ENCODE assay signal across 9 mouse cellular contexts in the genomic region with DNA sequence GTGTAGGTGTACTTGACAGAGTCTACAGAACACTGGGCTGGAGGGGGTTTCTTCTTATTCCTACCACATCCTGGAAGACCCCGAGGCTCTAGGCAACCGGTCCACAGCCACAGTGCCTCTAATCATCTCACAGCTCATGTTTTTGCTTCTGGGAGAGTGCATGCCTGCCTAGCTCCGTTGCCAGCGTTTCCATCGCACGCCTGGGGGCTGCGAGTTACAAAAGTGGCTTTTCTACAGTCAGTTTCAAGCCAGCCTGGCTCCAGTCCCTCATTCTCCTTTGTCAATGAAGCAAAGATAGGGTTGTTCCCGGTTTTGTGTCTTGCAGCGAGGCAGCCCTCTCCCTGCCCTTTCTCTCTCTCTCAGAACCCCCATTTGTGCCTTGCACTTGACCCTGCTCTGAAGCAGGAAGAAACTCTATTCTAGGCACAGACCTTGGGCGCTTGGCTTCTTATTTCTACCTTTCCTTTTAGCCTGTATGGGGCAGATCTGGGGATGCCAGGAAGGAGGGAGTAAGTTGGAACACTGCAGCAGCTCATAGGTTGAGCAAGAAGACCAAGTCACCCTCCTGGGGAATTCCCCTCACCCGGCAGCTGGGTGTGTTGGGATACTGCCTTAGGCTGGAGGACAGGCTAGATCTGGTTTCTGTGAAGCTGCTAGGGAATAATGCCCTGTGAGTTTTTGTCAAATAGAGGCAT. TPM values are rescaled to one million over a fixed set of nuclear protein-coding genes. Genes with fewer than 3 reads are reported as not detected.
DNase-seq lines count a peak whose midpoint lies in the region; ATAC-seq lines count a peak whose summit lies in the region.
"Had no signal": no experiment of that assay in that cellular context is flagged by ENCODE, and none has a peak within 500 bp of the region (broad histone marks: within the 10 kb centered on the region; RNA-seq: fewer than 3 reads in every experiment).

No protein-coding gene starts in this region.

- no peaks in the 10 kb centered on the region for H3K27me3 ChIP-seq in forebrain, embryonic 14.5 days (replicated peaks; ENCODE audit: control insufficient read depth, insufficient read depth, low read length)
- no peaks in the 10 kb centered on the region for H3K27me3 ChIP-seq in forebrain, embryonic 15.5 days
- H3K27me3 ChIP-seq in neural tube, embryonic 13.5 days, result no peaks in the 10 kb centered on the region
- no peaks in the 10 kb centered on the region for H3K27me3 ChIP-seq in neural tube, embryonic 15.5 days (replicated peaks)
- H3K27me3 ChIP-seq in heart, embryonic 15.5 days, result no peaks in the 10 kb centered on the region
- no peaks in the 10 kb centered on the region for H3K27me3 ChIP-seq in stomach, embryonic 15.5 days (replicated peaks)

- 43% methylated on average over 11 of the region's 11 CpGs for WGBS in forebrain, embryonic 14.5 days
- WGBS in forebrain, embryonic 15.5 days, result 49% methylated on average over 11 of the region's 11 CpGs
- 53% methylated on average over 11 of the region's 11 CpGs for WGBS in neural tube, embryonic 13.5 days
- WGBS in neural tube, embryonic 15.5 days, result 50% methylated on average over 11 of the region's 11 CpGs
- whole genome bisulfite sequencing in heart, embryonic 15.5 days, result 46% methylated on average over 11 of the region's 11 CpGs
- WGBS in stomach, embryonic 15.5 days, result 61% methylated on average over 11 of the region's 11 CpGs

- H3K9ac ChIP-seq in forebrain, embryonic 14.5 days (ENCODE audit: low read length), result no peak overlapping the region
- H3K9ac ChIP-seq in forebrain, embryonic 15.5 days (replicated peaks), result no peak overlapping the region
- H3K9ac ChIP-seq in neural tube, embryonic 13.5 days, result no peak overlapping the region
- H3K9ac ChIP-seq in neural tube, embryonic 15.5 days (replicated peaks), result no peak overlapping the region
- H3K9ac ChIP-seq in heart, embryonic 15.5 days, result no peak overlapping the region
- H3K9ac ChIP-seq in stomach, embryonic 15.5 days, result no peak overlapping the region

- H3K4me1 ChIP-seq in forebrain, embryonic 14.5 days (ENCODE audit: control insufficient read depth, insufficient read depth, low read length), result 0 out of 2 replicates have a peak, but pooled peaks cover 2% of the 10 kb centered on the region
- H3K4me1 ChIP-seq in forebrain, embryonic 15.5 days, result no peaks in the 10 kb centered on the region
- H3K4me1 ChIP-seq in neural tube, embryonic 13.5 days (replicated peaks), result peaks cover 8% of the 10 kb centered on the region; the same call in 1 of the 2 replicates
- H3K4me1 ChIP-seq in neural tube, embryonic 15.5 days, result peaks cover 6% of the 10 kb centered on the region
- peaks cover 9% of the 10 kb centered on the region; the same call in 1 of the 2 replicates for H3K4me1 ChIP-seq in heart, embryonic 15.5 days (replicated peaks)
- peaks cover 9% of the 10 kb centered on the region for H3K4me1 ChIP-seq in stomach, embryonic 15.5 days

- H3K36me3 ChIP-seq in forebrain, embryonic 14.5 days (ENCODE audit: control insufficient read depth, insufficient read depth, low read length), result no peaks in the 10 kb centered on the region
- H3K36me3 ChIP-seq in forebrain, embryonic 15.5 days, result no peaks in the 10 kb centered on the region
- H3K36me3 ChIP-seq in neural tube, embryonic 13.5 days, result no peaks in the 10 kb centered on the region
- no peaks in the 10 kb centered on the region for H3K36me3 ChIP-seq in neural tube, embryonic 15.5 days
- H3K36me3 ChIP-seq in heart, embryonic 15.5 days, result no peaks in the 10 kb centered on the region
- H3K36me3 ChIP-seq in stomach, embryonic 15.5 days, result no peaks in the 10 kb centered on the region

- H3K4me2 ChIP-seq in forebrain, embryonic 14.5 days (ENCODE audit: low read length), result no peak overlapping the region
- no peak overlapping the region for H3K4me2 ChIP-seq in forebrain, embryonic 15.5 days (replicated peaks)
- H3K4me2 ChIP-seq in neural tube, embryonic 13.5 days, result no peak overlapping the region
- no peak overlapping the region for H3K4me2 ChIP-seq in neural tube, embryonic 15.5 days
- no peak overlapping the region for H3K4me2 ChIP-seq in heart, embryonic 15.5 days
- H3K4me2 ChIP-seq in stomach, embryonic 15.5 days, result no peak overlapping the region

- peak; percentile 24 for DNase-seq in forebrain, embryonic 14.5 days (ENCODE audit: low spot score)
- DNase-seq in gastrocnemius, postnatal 4 days (ENCODE audit: low spot score in 2 of 2), result no peak
- DNase-seq: thymus, adult 18-20 months had no signal

- H3K27ac ChIP-seq in forebrain, embryonic 14.5 days (ENCODE audit: low read depth, low read length), result no peak overlapping the region
- H3K27ac ChIP-seq in forebrain, embryonic 15.5 days (replicated peaks), result no peak overlapping the region
- no peak overlapping the region for H3K27ac ChIP-seq in neural tube, embryonic 13.5 days (replicated peaks)
- H3K27ac ChIP-seq in neural tube, embryonic 15.5 days (replicated peaks), result no peak overlapping the region
- H3K27ac ChIP-seq in heart, embryonic 15.5 days, result peak overlapping the region; percentile 5; the same call in 1 of the 2 replicates
- no peak overlapping the region for H3K27ac ChIP-seq in stomach, embryonic 15.5 days

- H3K9me3 ChIP-seq in forebrain, embryonic 14.5 days (replicated peaks; ENCODE audit: control insufficient read depth, low read length), result no peaks in the 10 kb centered on the region
- no peaks in the 10 kb centered on the region for H3K9me3 ChIP-seq in forebrain, embryonic 15.5 days
- no peaks in the 10 kb centered on the region for H3K9me3 ChIP-seq in neural tube, embryonic 13.5 days
- H3K9me3 ChIP-seq in neural tube, embryonic 15.5 days (replicated peaks), result no peaks in the 10 kb centered on the region
- no peaks in the 10 kb centered on the region for H3K9me3 ChIP-seq in heart, embryonic 15.5 days (replicated peaks)
- H3K9me3 ChIP-seq in stomach, embryonic 15.5 days, result no peaks in the 10 kb centered on the region

- H3K4me3 ChIP-seq in forebrain, embryonic 14.5 days (ENCODE audit: low read depth, low read length), result no peak overlapping the region
- H3K4me3 ChIP-seq in forebrain, embryonic 15.5 days, result no peak overlapping the region
- H3K4me3 ChIP-seq in neural tube, embryonic 13.5 days, result no peak overlapping the region
- no peak overlapping the region for H3K4me3 ChIP-seq in neural tube, embryonic 15.5 days (replicated peaks)
- H3K4me3 ChIP-seq in heart, embryonic 15.5 days, result no peak overlapping the region
- no peak overlapping the region for H3K4me3 ChIP-seq in stomach, embryonic 15.5 days (replicated peaks)

- no peak for ATAC-seq in forebrain, embryonic 14.5 days
- no peak for ATAC-seq in forebrain, embryonic 15.5 days (replicated peaks)
- ATAC-seq in neural tube, embryonic 13.5 days (ENCODE audit: low read depth), result 0 out of 2 replicates have a peak, but pooled peaks have one; percentile 36
- ATAC-seq in neural tube, embryonic 15.5 days (ENCODE audit: low FRiP score), result no peak
- ATAC-seq in heart, embryonic 15.5 days (replicated peaks; ENCODE audit: insufficient number of reproducible peaks, insufficient read depth, low FRiP score, low read depth), result no peak
- ATAC-seq in stomach, embryonic 15.5 days (ENCODE audit: insufficient read depth, low FRiP score, low read depth), result 0 out of 2 replicates have a peak, but pooled peaks have one; percentile 35
- no peak for ATAC-seq in erythroblast, adult 5-6 weeks (replicated peaks; ENCODE audit: low FRiP score, poor library complexity, severe bottlenecking)

RNA-seq across cellular contexts. Expression of a gene that starts 37.4 kb away (rescaled TPM):
- 35.2 and 40.7 TPM in 2 replicates for polyA plus RNA-seq in forebrain, embryonic 14.5 days (2014; fragmentation: Nextera tagmentation; extraction: Ambion mirVana)
- polyA plus RNA-seq in forebrain, embryonic 15.5 days (2015; fragmentation: Nextera tagmentation; extraction: Ambion mirVana), result 41.9 and 45.8 TPM in 2 replicates
- polyA plus RNA-seq in neural tube, embryonic 13.5 days (2015; fragmentation: Nextera tagmentation; extraction: Ambion mirVana), result 37.9 and 40.5 TPM in 2 replicates
- 47.4 and 47.5 TPM in 2 replicates for polyA plus RNA-seq in neural tube, embryonic 15.5 days (2015; fragmentation: Nextera tagmentation; extraction: Ambion mirVana)
- 20.3 and 25.2 TPM in 2 replicates for polyA plus RNA-seq in heart, embryonic 15.5 days (2015; fragmentation: Nextera tagmentation; extraction: Ambion mirVana)
- 42.9 and 45.4 TPM in 2 replicates for polyA plus RNA-seq in stomach, embryonic 15.5 days (2015; fragmentation: Nextera tagmentation; extraction: Ambion mirVana)
- 11.0 and 18.8 TPM in 2 replicates for total RNA-seq in erythroblast, adult 5-6 weeks (2015; ENCODE audit: low replicate concordance)
- total RNA-seq in erythroblast, adult 5-6 weeks (2017; ENCODE audit: low replicate concordance), result 10.3 and 10.5 TPM in 2 replicates
- 1 to 10 TPM; 6.5 to 7.1 TPM for total RNA-seq in gastrocnemius, postnatal 4 days (2021)

Comparison
In these comparisons a context has a peak if more than half of its experiments do, and no peak if none do; other contexts are left out.
1. ATAC-seq: peak in neural tube, embryonic 13.5 days (single experiment) and stomach, embryonic 15.5 days (single experiment); none in forebrain, embryonic 14.5 days (single experiment), forebrain, embryonic 15.5 days (single experiment), neural tube, embryonic 15.5 days (single experiment), heart, embryonic 15.5 days (single experiment) and erythroblast, adult 5-6 weeks (single experiment).